Comparison of ENCODE assay signal across 9 mouse cellular contexts in genomic region chr11:119106289-119106688, GRCm38 (mm10). TPM values are rescaled to one million over a fixed set of nuclear protein-coding genes. Genes with fewer than 3 reads are reported as not detected.
DNase-seq lines count a peak whose midpoint lies in the region; ATAC-seq and TF ChIP-seq lines count a peak whose summit lies in the region.
"Had no signal": no experiment of that assay in that cellular context is flagged by ENCODE, and none has a peak within 500 bp of the region (broad histone marks: within the 10 kb centered on the region; RNA-seq: fewer than 3 reads in every experiment).

No protein-coding gene starts in this region.

- peak; percentile 34 for ATAC-seq in intestine, embryonic 14.5 days (replicated peaks; ENCODE audit: low FRiP score, low TSS enrichment, low read depth)
- ATAC-seq in liver, postnatal 0 days, result peak; percentile 81

- H3K4me1 ChIP-seq in MEL (ENCODE audit: control insufficient read depth in 1 of 2, insufficient read depth in 2 of 2, low read length in 2 of 2), result no peaks in the 10 kb centered on the region
- H3K4me1 ChIP-seq in intestine, embryonic 14.5 days (replicated peaks; ENCODE audit: control insufficient read depth, insufficient read depth, low read length), result peaks cover 16% of the 10 kb centered on the region
- peaks cover 19% of the 10 kb centered on the region for H3K4me1 ChIP-seq in liver, postnatal 0 days (ENCODE audit: insufficient read depth)

- no peak for TF ChIP-seq RAD21 in MEL (IDR thresholded peaks at IDR 0.05; ENCODE audit: low read depth, low read length)

- no peak for DNase-seq in layer of hippocampus, adult 2 months (ENCODE audit: low spot score in 2 of 2)
- DNase-seq in layer of hippocampus, adult 9-10 months (ENCODE audit: low spot score), result no peak
- peak; percentile 36 for DNase-seq in MEL (ENCODE audit: low read depth, low spot score)
- no peak for DNase-seq in intestine, embryonic 14.5 days (ENCODE audit: low spot score)
- DNase-seq in liver, postnatal 0 days, result peak; percentile 63
- no peak for DNase-seq in natural killer cell, adult 2 months (ENCODE audit: low spot score in 2 of 2)
- DNase-seq in frontal cortex, adult 2 months (ENCODE audit: extremely low spot score in 1 of 2, low spot score in 1 of 2), result no peak
- DNase-seq: heart, postnatal 36 days had no signal

- no peak overlapping the region for H3K4me3 ChIP-seq in layer of hippocampus, adult 2 months
- H3K4me3 ChIP-seq in MEL (ENCODE audit: control insufficient read depth in 1 of 2, insufficient read depth in 1 of 2, low read depth in 2 of 2, low read length in 2 of 2), result no peak overlapping the region
- H3K4me3 ChIP-seq in intestine, embryonic 14.5 days (ENCODE audit: low read depth, low read length), result no peak overlapping the region
- no peak overlapping the region for H3K4me3 ChIP-seq in liver, postnatal 0 days (ENCODE audit: low read depth, low read length)
- H3K4me3 ChIP-seq: stomach, embryonic 15.5 days had no signal

- WGBS in intestine, embryonic 14.5 days, result 40% methylated on average over 6 of the region's 6 CpGs
- 7% methylated on average over 6 of the region's 6 CpGs for WGBS in liver, postnatal 0 days (ENCODE audit: insufficient replicate concordance)

- no peak for TF ChIP-seq EP300 in MEL (IDR thresholded peaks at IDR 0.05; ENCODE audit: low read depth in 1 of 2, low read length in 2 of 2)
- no peak for TF ChIP-seq EP300 in liver, postnatal 0 days (IDR thresholded peaks at IDR 0.05; ENCODE audit: low read depth)

- H3K36me3 ChIP-seq in MEL (ENCODE audit: control insufficient read depth in 1 of 2, insufficient read depth in 2 of 2, low read length in 2 of 2), result no peaks in the 10 kb centered on the region
- H3K36me3 ChIP-seq in intestine, embryonic 14.5 days (ENCODE audit: control insufficient read depth, insufficient read depth, low read length), result no peaks in the 10 kb centered on the region
- H3K36me3 ChIP-seq in liver, postnatal 0 days (replicated peaks; ENCODE audit: insufficient read depth, low read length), result no peaks in the 10 kb centered on the region
- H3K36me3 ChIP-seq: stomach, embryonic 15.5 days had no signal

- no peak overlapping the region for H3K9ac ChIP-seq in MEL (ENCODE audit: control insufficient read depth, low read depth, low read length, poor library complexity, severe bottlenecking)
- no peak overlapping the region for H3K9ac ChIP-seq in intestine, embryonic 14.5 days (ENCODE audit: low read length)
- H3K9ac ChIP-seq in liver, postnatal 0 days (replicated peaks), result no peak overlapping the region
- H3K9ac ChIP-seq: stomach, embryonic 15.5 days had no signal

- H3K27ac ChIP-seq in layer of hippocampus, adult 2 months, result 0 out of 2 replicates have a peak overlapping the region, but pooled peaks have one; percentile 7
- H3K27ac ChIP-seq in MEL (ENCODE audit: control insufficient read depth, low read depth, low read length), result no peak overlapping the region
- H3K27ac ChIP-seq in intestine, embryonic 14.5 days (ENCODE audit: low read depth), result 0 out of 2 replicates have a peak overlapping the region, but pooled peaks have one; percentile 33
- no peak overlapping the region for H3K27ac ChIP-seq in liver, postnatal 0 days (ENCODE audit: low read depth)
- H3K27ac ChIP-seq: stomach, embryonic 15.5 days had no signal

- TF ChIP-seq POLR2A in MEL (IDR thresholded peaks at IDR 0.05; ENCODE audit: control insufficient read depth in 1 of 2, insufficient read depth in 1 of 2, low read depth in 1 of 2, low read length in 2 of 2, poor library complexity in 1 of 2), result no peak

- no peak for TF ChIP-seq CTCF in layer of hippocampus, adult 2 months (conservative IDR thresholded peaks at IDR 0.05)
- no peak for TF ChIP-seq CTCF in MEL (IDR thresholded peaks at IDR 0.05 in 2 of 3, conservative IDR thresholded peaks at IDR 0.05 in 1 of 3; ENCODE audit: control insufficient read depth in 1 of 3, insufficient read depth in 1 of 3, low read depth in 2 of 3, low read length in 3 of 3, poor library complexity in 1 of 3, severe bottlenecking in 1 of 3)
- TF ChIP-seq CTCF in liver, postnatal 0 days (IDR thresholded peaks at IDR 0.05; ENCODE audit: low read depth), result no peak

- no peaks in the 10 kb centered on the region for H3K9me3 ChIP-seq in MEL (replicated peaks; ENCODE audit: insufficient read depth, low read length)
- no peaks in the 10 kb centered on the region for H3K9me3 ChIP-seq in intestine, embryonic 14.5 days (ENCODE audit: control insufficient read depth, low read length)
- H3K9me3 ChIP-seq in liver, postnatal 0 days (ENCODE audit: low read length), result no peaks in the 10 kb centered on the region
- H3K9me3 ChIP-seq: stomach, embryonic 15.5 days had no signal

- H3K27me3 ChIP-seq in MEL (ENCODE audit: control insufficient read depth in 1 of 2, insufficient read depth in 2 of 2, low read length in 2 of 2), result peaks cover 2% of the 10 kb centered on the region in 2 experiments
- H3K27me3 ChIP-seq in intestine, embryonic 14.5 days (replicated peaks; ENCODE audit: control insufficient read depth, insufficient read depth, low read length), result no peaks in the 10 kb centered on the region
- H3K27me3 ChIP-seq in liver, postnatal 0 days (ENCODE audit: insufficient read depth, low read length), result no peaks in the 10 kb centered on the region

- H3K79me2 ChIP-seq in MEL (ENCODE audit: control insufficient read depth, insufficient read depth, low read length, poor library complexity), result no peaks in the 10 kb centered on the region

- H3K4me2 ChIP-seq in intestine, embryonic 14.5 days (ENCODE audit: low read length), result no peak overlapping the region
- H3K4me2 ChIP-seq in liver, postnatal 0 days (ENCODE audit: low read depth, low read length), result 0 out of 2 replicates have a peak overlapping the region, but pooled peaks have one; percentile 11
- H3K4me2 ChIP-seq: stomach, embryonic 15.5 days had no signal

TF ChIP-seq in MEL, 35 proteins besides CTCF, POLR2A, EP300 and RAD21:
- peak; percentile 66; the same call in 1 of the 2 replicates for TF ChIP-seq RCOR1 (IDR thresholded peaks at IDR 0.05; ENCODE audit: low read depth, low read length)
- TF ChIP-seq TBP (IDR thresholded peaks at IDR 0.05; ENCODE audit: low read depth, low read length), result no peak
- TF ChIP-seq TCF12 (IDR thresholded peaks at IDR 0.05; ENCODE audit: low read depth, low read length), result no peak
TF ChIP-seq in MEL: peak in this region for 1.

RNA-seq across cellular contexts. Expression of gene Cbx4, which starts 20.3 kb away (rescaled TPM):
- 10 to 100 TPM; 53.7 to 60.4 TPM for total RNA-seq in layer of hippocampus, adult 2 months (2021)
- total RNA-seq in MEL (2012; rRNA removed), result 8.0 and 8.1 TPM in 2 replicates
- polyA plus RNA-seq in MEL (2012; ENCODE audit: insufficient read depth in 1 of 2, insufficient read length in 2 of 2, low read depth in 1 of 2, low replicate concordance in 2 of 2, missing spikeins in 1 of 2), result 10 to 100 TPM in 1 of 2 experiments, not detected in 1; 22.6 TPM
- 9.9 and 10.5 TPM in 2 replicates for polyA plus RNA-seq in intestine, embryonic 14.5 days (2014; fragmentation: Nextera tagmentation; extraction: Ambion mirVana)
- polyA plus RNA-seq in liver, postnatal 0 days (2015; fragmentation: Nextera tagmentation; extraction: Ambion mirVana), result 2.8 and 4.7 TPM in 2 replicates
- polyA plus RNA-seq in frontal cortex, adult 2 months (2012; rRNA removed), result 45.4 and 46.4 TPM in 2 replicates

Comparison
In these comparisons a context has a peak if more than half of its experiments do, and no peak if none do; other contexts are left out.
1. DNase-seq: peak in MEL (single experiment) and liver, postnatal 0 days (single experiment); none in layer of hippocampus, adult 2 months (0 of 2), layer of hippocampus, adult 9-10 months (single experiment), intestine, embryonic 14.5 days (single experiment), natural killer cell, adult 2 months (0 of 2) and frontal cortex, adult 2 months (0 of 2).
2. H3K27ac ChIP-seq: peak in layer of hippocampus, adult 2 months (single experiment) and intestine, embryonic 14.5 days (single experiment); none in MEL (single experiment) and liver, postnatal 0 days (single experiment).